Mouse (Mus musculus) c-Kit-positive CD71-positive TER-119-positive erythroid progenitor cells, embryonic 14.5 days (primary cell): Measurements from ENCODE around the gene Slc2a1.

Experiments used
- DNase-seq: peaks from one replicate; pipeline ENCODE4 v3.0.0-alpha.2; 2013; ENCODE audit warnings: low spot score

The Slc2a1 gene

GRCm38 (mm10) chr4:119098216-119099210, 10.0 kb upstream of the Slc2a1 start:
- no peak for DNase-seq

- no peak for DNase-seq
Observed at GRCm38 (mm10) chr4:119101392-119101791, 7.1 kb upstream of the Slc2a1 start.

- DNase-seq = no peak
Observed at GRCm38 (mm10) chr4:119102350-119103126, 6.0 kb upstream of the Slc2a1 start.

- peak; percentile 66 for DNase-seq
Observed at GRCm38 (mm10) chr4:119104847-119105246, 3.7 kb upstream of the Slc2a1 start.

GRCm38 (mm10) chr4:119105704-119106103, 2.8 kb upstream of the Slc2a1 start:
- peak; percentile 80 for DNase-seq

- DNase-seq = no peak
Observed at GRCm38 (mm10) chr4:119107867-119108266, 644 bp upstream of the Slc2a1 start.

GRCm38 (mm10) chr4:119109640-119110039, 1.1 kb downstream of the Slc2a1 start:
- DNase-seq = no peak

GRCm38 (mm10) chr4:119110512-119110911, 2.0 kb downstream of the Slc2a1 start:
- no peak for DNase-seq

- no peak for DNase-seq
Observed at GRCm38 (mm10) chr4:119111410-119111809, 2.9 kb downstream of the Slc2a1 start.

GRCm38 (mm10) chr4:119112256-119112885, 3.9 kb downstream of the Slc2a1 start:
- DNase-seq = no peak

- DNase-seq = no peak
Observed at GRCm38 (mm10) chr4:119115611-119116070, 7.1 kb downstream of the Slc2a1 start.

GRCm38 (mm10) chr4:119116336-119116735, 7.8 kb downstream of the Slc2a1 start:
- DNase-seq = no peak

- no peak for DNase-seq
Observed at GRCm38 (mm10) chr4:119117571-119117970, 9.1 kb downstream of the Slc2a1 start.

GRCm38 (mm10) chr4:119118659-119119077, 10.2 kb downstream of the Slc2a1 start:
- DNase-seq = no peak

- no peak for DNase-seq
Observed at GRCm38 (mm10) chr4:119119354-119119753, 10.8 kb downstream of the Slc2a1 start.

GRCm38 (mm10) chr4:119120095-119120494, 11.6 kb downstream of the Slc2a1 start:
- no peak for DNase-seq

- peak; percentile 63 for DNase-seq
Observed at GRCm38 (mm10) chr4:119121249-119121648, 12.7 kb downstream of the Slc2a1 start.

GRCm38 (mm10) chr4:119124771-119125273, 16.3 kb downstream of the Slc2a1 start:
- DNase-seq = no peak

- no peak for DNase-seq
Observed at GRCm38 (mm10) chr4:119125577-119126270, 17.2 kb downstream of the Slc2a1 start.

GRCm38 (mm10) chr4:119127229-119127628, 18.7 kb downstream of the Slc2a1 start:
- DNase-seq = no peak

- no peak for DNase-seq
Observed at GRCm38 (mm10) chr4:119128547-119128946, 20.0 kb downstream of the Slc2a1 start.
